Mouse (Mus musculus): ENCODE data around the gene Nalcn.

DNA sequence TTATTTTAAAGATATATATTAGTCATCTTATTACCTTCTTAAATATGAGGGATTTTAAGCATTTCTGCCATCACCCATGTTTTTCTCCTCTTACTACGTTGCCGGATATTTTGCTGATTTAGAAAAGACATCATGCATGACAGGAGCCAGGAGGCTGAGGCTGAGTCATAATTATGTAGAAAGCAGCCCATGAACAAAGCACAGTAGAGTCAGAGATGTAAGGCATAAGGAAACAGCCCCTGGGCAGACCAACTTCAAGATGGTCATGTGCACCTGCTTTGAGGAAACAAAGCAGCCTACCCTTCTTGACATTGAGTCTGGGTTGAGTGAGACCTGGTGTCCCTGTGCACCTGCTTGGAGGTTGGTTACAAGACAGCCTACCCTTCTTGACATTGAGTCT, 44.5 kb downstream of the Nalcn start:
- TF ChIP-seq CTCF (conservative IDR thresholded peaks at IDR 0.05 in 1 of 2, IDR thresholded peaks at IDR 0.05 in 1 of 2; ENCODE audit: low read depth in 2 of 2, low read length in 2 of 2) (no peak), ZC3H11A (IDR thresholded peaks at IDR 0.05; ENCODE audit: low read depth, low read length) (no peak), UBTF (IDR thresholded peaks at IDR 0.05; ENCODE audit: low read depth, low read length) (no peak), POLR2A (IDR thresholded peaks at IDR 0.05; ENCODE audit: low read depth, low read length) (no peak), ELF1 (IDR thresholded peaks at IDR 0.05; ENCODE audit: low read depth, low read length) (no peak), EP300 (IDR thresholded peaks at IDR 0.05; ENCODE audit: low read length) (no peak), MAZ (IDR thresholded peaks at IDR 0.05; ENCODE audit: low read depth, low read length) (no peak), MAFK (IDR thresholded peaks at IDR 0.05; ENCODE audit: insufficient replicate concordance, low read length) (no peak), POLR2AphosphoS2 (IDR thresholded peaks at IDR 0.05; ENCODE audit: low read depth, low read length) (no peak), GABPA (IDR thresholded peaks at IDR 0.05; ENCODE audit: insufficient replicate concordance, low read depth, low read length) (no peak)
